Mouse (Mus musculus) bone marrow macrophage, adult 2 months (primary cell): ENCODE data around the gene Lrrc66.

Experiments used
- CTCF ChIP-seq: IDR thresholded peaks from 2 replicates; pipeline ENCODE4 v1.5.1; 2012; ENCODE audit warnings: low read depth, mild to moderate bottlenecking, low read length, moderate library complexity
- POLR2A ChIP-seq: IDR thresholded peaks from 2 replicates; pipeline ENCODE4 v1.6.1; 2012; ENCODE audit warnings: mild to moderate bottlenecking, low read depth, low read length, borderline replicate concordance

- TF ChIP-seq POLR2A (no peak), CTCF (no peak)
Measured at GRCm38 (mm10) chr5:73566892-73567291, 65.4 kb downstream of the Lrrc66 start.
